Mouse (Mus musculus): ENCODE results near the gene Pabpn1.

Gene Pabpn1

DNA sequence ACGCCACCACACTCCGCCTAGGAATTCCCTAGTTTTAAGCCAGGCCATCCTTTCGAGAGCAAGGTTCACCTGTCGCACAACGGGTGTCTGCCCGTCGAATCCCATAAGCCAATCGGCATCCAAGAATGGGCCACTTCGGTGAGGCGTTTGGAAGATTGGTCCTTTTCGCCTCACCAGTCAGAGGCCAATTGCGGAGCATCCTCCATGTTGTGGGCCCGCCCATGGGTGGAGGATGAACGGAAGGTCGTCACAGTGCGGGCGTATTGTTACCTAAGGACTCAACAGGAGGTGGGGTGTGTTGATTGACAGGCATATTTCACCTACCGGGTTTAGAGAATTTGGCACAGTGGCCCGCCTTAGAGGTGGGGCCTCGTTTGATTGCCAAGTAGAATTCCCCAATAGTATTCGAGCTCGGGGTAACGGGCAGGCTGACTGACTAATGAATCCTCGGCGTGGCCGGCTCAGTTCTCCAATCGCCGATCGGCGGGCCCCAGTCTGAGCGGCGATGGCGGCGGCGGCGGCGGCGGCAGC is 1.4 kb downstream of the Pabpn1 start:
- DNase-seq (ENCODE audit: low spot score) = peak; percentile 100

- DNase-seq (ENCODE audit: low spot score) = no peak
These were observed 2.2 kb downstream of the Pabpn1 start for GRCm38 (mm10) chr14:54894296-54895151.

DNA sequence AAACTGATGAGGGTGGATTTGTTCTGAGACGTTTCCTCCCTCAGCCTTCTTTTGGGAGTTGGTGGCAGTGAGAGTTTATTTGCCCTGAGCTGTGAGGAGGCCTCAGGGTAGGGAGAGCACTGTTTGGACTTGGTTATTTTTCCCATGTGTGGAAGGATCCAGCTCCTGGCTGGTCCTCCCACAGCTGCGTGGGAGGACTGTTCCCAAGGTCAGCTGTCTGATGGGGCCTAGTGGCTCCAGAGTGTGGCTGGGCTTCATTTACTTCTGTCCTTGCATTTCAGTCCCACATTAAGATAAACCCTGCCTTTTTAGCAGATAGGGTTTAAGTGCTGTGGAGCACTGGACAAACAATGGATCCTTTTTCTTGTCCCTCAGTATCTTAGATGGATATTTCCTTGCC is 5.1 kb downstream of the Pabpn1 start:
- DNase-seq (ENCODE audit: low spot score) = no peak

DNA sequence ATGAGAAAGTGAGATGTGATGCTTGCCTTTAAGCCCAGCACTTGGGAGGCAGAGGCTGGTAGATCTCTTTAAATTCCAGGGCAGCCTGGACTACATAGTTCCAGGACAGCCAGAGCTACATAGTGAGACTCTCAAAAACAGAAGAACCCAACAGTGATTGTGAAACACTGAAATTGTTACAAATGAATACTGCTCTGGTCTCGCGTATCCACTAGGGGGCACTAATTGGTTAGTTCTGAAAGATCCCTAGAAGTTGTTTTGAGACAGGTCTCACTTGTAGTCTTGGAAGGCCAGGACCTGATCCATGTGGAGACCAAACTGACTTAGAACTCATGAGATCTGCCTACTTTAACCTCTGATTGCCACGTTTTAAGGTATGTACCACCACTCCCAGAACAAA is 8.1 kb downstream of the Pabpn1 start:
- peak; percentile 82 for DNase-seq (ENCODE audit: low spot score)

DNA sequence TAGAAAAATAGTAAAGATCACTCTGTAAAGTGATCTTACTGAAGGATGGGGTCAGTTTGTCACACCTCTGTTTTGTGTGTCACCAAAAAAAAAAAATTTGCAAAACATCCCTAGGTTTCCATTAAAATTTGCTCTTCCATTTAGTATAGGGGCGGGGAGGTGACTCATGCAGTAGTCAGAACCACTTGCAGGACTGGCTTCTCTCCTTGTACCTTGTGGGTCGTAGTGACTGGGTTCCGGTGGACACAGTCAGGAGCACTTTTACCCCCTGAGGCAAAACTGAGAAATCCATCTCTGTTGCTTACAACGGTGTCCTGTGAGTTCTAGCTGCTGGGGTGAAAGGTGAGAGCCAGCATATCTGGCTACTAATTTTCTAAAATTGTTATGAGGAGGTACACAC is 11.3 kb downstream of the Pabpn1 start:
- DNase-seq (ENCODE audit: low spot score) = no peak

GRCm38 (mm10) chr14:54908682-54909081 is 16.4 kb downstream of the Pabpn1 start:
- DNase-seq (ENCODE audit: low spot score) = no peak

GRCm38 (mm10) chr14:54912109-54912850 is 20.0 kb downstream of the Pabpn1 start:
- no peak for DNase-seq (ENCODE audit: low spot score)

DNA sequence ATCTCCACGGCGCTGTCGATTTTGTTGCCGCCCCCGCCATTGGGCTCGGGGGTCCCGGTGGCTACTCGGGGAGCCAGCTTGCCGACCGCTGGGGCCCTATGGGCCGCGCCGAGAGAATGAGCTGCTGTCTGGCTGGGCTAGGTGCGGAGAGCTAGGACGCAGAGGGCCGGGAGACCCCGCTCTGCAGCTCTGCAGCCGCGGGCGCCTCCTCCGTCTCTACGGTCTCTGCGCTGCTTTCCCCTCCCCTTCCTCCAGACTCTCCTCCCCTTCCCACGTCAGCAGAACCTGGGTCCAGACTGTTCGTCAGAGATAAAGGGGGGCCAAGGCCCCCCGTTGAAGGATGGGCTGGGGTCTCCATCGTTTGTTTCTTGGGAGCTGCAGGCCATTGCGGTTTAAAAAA is 20.6 kb downstream of the Pabpn1 start, which contains the start of gene Slc22a17:
Slc22a17 (minus strand) TSS at position 247 of the 400 bp plus-strand sequence.
- DNase-seq (ENCODE audit: low spot score) = peak; percentile 82

GRCm38 (mm10) chr14:54913343-54913742 is 21.0 kb downstream of the Pabpn1 start:
- DNase-seq (ENCODE audit: low spot score) = no peak

- no peak for DNase-seq (ENCODE audit: low spot score)
These were observed 27.9 kb downstream of the Pabpn1 start for GRCm38 (mm10) chr14:54920076-54920685.

GRCm38 (mm10) chr14:54924641-54925348 is 32.5 kb downstream of the Pabpn1 start:
- DNase-seq (ENCODE audit: low spot score) = no peak

DNA sequence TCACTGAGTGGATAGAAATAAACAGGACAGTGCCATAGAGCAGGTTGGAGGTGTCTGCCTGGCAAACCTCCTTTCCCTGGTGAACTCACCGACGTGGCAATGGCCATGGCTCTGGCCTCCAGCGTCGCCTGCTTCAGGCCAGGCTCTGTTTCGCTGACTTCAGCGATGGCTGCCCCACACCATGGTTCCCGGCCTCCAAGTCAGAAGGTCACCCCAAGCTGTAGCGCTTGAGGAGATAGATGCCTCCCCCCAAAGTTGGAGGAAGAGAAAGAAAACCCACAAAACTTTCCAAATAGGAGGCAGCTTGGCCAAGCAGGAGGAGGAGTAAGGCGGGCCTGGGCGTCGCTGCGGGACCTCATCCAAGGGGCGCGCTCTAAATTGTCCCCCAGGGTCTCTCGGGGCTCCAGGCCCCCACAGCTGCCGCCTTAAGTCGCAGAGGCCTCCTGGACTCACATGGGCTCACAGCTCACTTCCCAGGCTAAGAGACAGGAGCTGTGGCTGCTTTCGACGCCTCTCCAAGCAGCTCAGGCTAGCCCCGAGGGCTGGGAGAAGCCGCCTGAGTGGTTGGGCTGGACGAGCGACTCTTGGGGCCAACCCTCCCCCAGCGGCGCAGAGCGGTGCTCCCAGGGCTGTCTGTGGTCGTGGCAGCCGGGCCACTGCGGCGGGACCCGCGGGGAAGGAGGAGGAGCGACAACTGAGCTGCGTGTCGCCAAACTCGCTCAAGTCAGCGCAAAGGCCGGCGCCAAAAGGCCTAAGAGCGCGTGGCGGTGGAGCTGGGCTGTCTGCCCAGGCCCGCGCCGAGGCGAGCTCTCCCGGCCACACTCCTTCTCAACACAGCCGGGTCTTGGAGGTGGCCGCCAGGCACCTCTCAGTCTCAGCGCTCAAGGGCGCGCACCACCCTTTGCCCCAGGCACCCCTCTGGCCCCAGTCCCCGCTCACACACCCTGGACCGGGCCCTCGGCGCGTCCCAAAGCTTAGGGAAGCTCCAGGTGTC is 33.3 kb downstream of the Pabpn1 start, which contains the start of gene Efs:
Efs (minus strand) TSS at position 778 of the 994 bp plus-strand sequence.
- no peak for DNase-seq (ENCODE audit: low spot score)

DNA sequence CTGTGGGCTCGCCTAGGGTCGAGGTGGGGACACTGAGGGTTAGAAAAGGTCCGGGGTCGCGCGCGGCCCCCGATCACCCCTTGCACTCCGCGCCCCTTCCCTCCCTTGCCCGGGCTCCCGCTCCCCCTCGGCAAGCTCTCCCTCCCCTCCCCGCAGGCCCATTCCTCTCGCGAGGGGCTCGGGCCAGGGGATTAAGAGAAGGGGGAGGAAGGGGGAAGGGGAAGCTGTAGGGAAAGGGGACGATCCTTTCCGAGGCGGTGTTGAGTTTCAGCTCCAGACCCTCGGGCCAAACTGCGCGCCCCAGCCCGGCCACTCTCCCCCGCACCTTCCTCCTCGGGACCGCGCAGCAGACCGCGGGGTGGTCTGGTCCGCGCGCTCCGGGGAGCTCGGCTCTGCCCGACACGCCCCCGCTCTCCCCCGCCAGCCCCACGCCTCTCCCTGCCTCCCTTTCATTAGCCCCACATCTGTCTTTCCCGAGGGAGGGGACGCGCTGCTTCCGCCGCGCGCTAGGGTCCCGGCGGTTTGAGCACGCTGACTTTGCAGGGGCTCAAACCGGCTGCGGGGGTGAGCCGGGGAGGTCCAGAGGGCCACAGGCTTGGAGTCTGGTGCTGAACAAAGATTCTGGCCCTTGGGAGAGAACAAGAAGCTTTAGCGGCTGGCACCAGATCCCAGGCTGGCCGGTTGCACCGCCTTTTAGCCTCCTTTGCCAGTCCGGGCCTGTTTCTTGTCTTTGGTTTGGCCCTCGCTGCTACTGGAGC is 34.3 kb downstream of the Pabpn1 start:
- DNase-seq (ENCODE audit: low spot score) = no peak

DNA sequence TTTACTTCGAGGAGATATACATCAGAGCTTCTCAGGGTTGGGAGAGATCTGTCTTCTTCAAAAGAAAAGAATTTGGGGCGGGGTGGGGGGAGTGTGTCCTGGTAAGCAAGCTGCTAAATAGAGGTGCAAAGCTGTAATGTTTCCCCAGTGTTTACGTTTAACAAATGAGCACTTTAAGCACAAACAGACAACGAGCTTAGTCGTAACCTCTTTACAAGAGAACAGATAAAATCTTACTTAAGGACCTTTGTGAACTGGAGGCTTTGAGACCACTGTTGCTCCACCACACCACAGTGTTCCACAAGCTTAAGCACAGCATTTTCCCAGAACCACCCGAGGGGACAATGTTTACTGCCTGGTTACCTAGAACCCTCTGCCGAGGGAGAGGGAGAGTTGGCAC is 35.0 kb downstream of the Pabpn1 start:
- DNase-seq (ENCODE audit: low spot score) = no peak

DNA sequence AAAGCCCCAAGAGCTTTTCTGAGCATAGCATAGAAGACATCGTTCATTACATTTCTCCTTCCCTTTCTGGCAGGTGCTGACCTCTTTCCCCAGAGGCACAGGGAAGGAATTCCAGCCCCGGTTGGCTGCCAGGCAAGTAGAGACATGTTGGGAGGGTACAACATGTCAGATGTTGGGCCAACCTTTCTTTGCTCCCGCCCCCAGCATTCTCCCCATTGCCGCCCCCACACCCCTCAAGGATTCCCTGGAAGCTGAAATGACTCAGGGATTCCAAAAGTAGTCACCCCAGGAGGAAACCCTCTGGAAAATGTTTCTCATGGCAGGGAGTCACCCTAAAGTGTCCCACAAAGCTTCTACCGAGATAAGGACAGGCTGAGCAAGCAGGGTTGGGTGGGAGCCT is 37.5 kb downstream of the Pabpn1 start:
- DNase-seq (ENCODE audit: low spot score) = no peak

- no peak for DNase-seq (ENCODE audit: low spot score)
These were observed 38.1 kb downstream of the Pabpn1 start for GRCm38 (mm10) chr14:54930431-54930830.

DNA sequence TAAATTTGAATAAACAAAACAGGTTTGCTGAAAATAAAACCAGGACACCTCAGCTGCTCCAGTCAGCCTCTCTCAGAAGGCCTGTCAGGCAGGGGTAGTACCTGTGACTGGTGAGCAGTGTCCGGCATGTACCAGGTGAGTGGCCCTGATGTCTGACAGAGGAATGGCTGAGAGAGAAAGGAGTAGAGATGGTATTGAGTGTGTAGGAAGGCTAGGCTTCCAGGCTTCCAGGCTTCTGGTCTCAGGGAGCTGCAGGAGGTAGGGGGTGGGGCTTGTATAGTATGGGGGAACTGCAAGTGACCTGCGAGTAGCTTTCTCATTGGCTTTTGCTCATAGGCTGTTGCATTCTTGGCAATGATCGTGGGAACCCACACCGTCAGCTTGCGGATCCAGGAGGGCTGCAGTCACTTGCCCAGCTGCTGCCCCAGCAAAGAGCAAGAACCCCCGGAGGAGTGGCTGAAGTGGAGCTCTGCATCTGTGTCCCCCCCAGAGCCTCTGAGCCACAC is 40.4 kb downstream of the Pabpn1 start, which contains the start of gene Il25:
Il25 (plus strand) TSS at position 51 of the 506 bp plus-strand sequence.
- DNase-seq (ENCODE audit: low spot score) = no peak

GRCm38 (mm10) chr14:54935904-54936830 is 43.9 kb downstream of the Pabpn1 start, which contains the start of gene Cmtm5:
Cmtm5 (plus strand) TSS chr14:54936261.
- DNase-seq (ENCODE audit: low spot score) = peak; percentile 82

All from left cerebral cortex, adult 11 months (tissue).